Mouse (Mus musculus): Measurements from ENCODE around the gene Col9a1. TPM values are rescaled to one million over a fixed set of nuclear protein-coding genes. Genes with fewer than 3 reads are reported as not detected.

Col9a1 gene
- 106 and 144 TPM in 2 replicates for polyA plus RNA-seq (2015; fragmentation: Nextera tagmentation; extraction: Ambion mirVana)

GRCm38 (mm10) chr1:24177224-24177851 is at the start of gene Col9a1:
Col9a1 (plus strand) TSS chr1:24177610.
- H3K4me2 ChIP-seq = no peak within 1 kb of the TSS
- H3K36me3 ChIP-seq = no peaks in the 10 kb centered on the region
- H3K9me3 ChIP-seq = no peaks in the 10 kb centered on the region
- no peak for ATAC-seq (ENCODE audit: insufficient number of reproducible peaks, insufficient read depth, low FRiP score, low TSS enrichment, low read depth)
- WGBS = 74% methylated on average over 6 of the region's 6 CpGs
- peak within 1 kb of the TSS; percentile 33; the same call in 1 of the 2 replicates for H3K27ac ChIP-seq
- H3K27me3 ChIP-seq = no peaks in the 10 kb centered on the region
- H3K9ac ChIP-seq = no peak within 1 kb of the TSS
- no peaks in the 10 kb centered on the region for H3K4me1 ChIP-seq
- no peak within 1 kb of the TSS for H3K4me3 ChIP-seq

GRCm38 (mm10) chr1:24127866-24128265 is 49.5 kb upstream of the Col9a1 start:
- H3K4me1 ChIP-seq = no peaks in the 10 kb centered on the region
- ATAC-seq (ENCODE audit: insufficient number of reproducible peaks, insufficient read depth, low FRiP score, low TSS enrichment, low read depth) = no peak
- H3K4me3 ChIP-seq = no peak overlapping the region
- no peak overlapping the region for H3K4me2 ChIP-seq
- WGBS = 60% methylated on average over 6 of the region's 6 CpGs
- no peak overlapping the region for H3K27ac ChIP-seq
- H3K36me3 ChIP-seq = no peaks in the 10 kb centered on the region
- no peak overlapping the region for H3K9ac ChIP-seq
- no peaks in the 10 kb centered on the region for H3K9me3 ChIP-seq
- no peaks in the 10 kb centered on the region for H3K27me3 ChIP-seq

GRCm38 (mm10) chr1:24133853-24134252 is 43.6 kb upstream of the Col9a1 start:
- Histone ChIP-seq H3K4me1 (no peaks in the 10 kb centered on the region), H3K27me3 (no peaks in the 10 kb centered on the region), H3K9ac (no peak overlapping the region), H3K36me3 (no peaks in the 10 kb centered on the region), H3K4me3 (no peak overlapping the region), H3K9me3 (no peaks in the 10 kb centered on the region), H3K4me2 (0 out of 2 replicates have a peak overlapping the region, but pooled peaks have one; percentile 0), H3K27ac (no peak overlapping the region)
- 48% methylated on average over 19 of the region's 19 CpGs for WGBS
- ATAC-seq (ENCODE audit: insufficient number of reproducible peaks, insufficient read depth, low FRiP score, low TSS enrichment, low read depth) = no peak

GRCm38 (mm10) chr1:24134792-24135191 is 42.6 kb upstream of the Col9a1 start:
- H3K9ac ChIP-seq = no peak overlapping the region
- H3K4me3 ChIP-seq = no peak overlapping the region
- 0% methylated on average over 1 of the region's 1 CpGs for WGBS
- no peak for ATAC-seq (ENCODE audit: insufficient number of reproducible peaks, insufficient read depth, low FRiP score, low TSS enrichment, low read depth)
- no peaks in the 10 kb centered on the region for H3K27me3 ChIP-seq
- no peak overlapping the region for H3K27ac ChIP-seq
- H3K4me2 ChIP-seq = no peak overlapping the region
- no peaks in the 10 kb centered on the region for H3K36me3 ChIP-seq
- H3K9me3 ChIP-seq = no peaks in the 10 kb centered on the region
- H3K4me1 ChIP-seq = no peaks in the 10 kb centered on the region

- no peaks in the 10 kb centered on the region for H3K27me3 ChIP-seq
- ATAC-seq (ENCODE audit: insufficient number of reproducible peaks, insufficient read depth, low FRiP score, low TSS enrichment, low read depth) = no peak
- H3K4me1 ChIP-seq = no peaks in the 10 kb centered on the region
- no peak overlapping the region for H3K4me3 ChIP-seq
- H3K4me2 ChIP-seq = no peak overlapping the region
- no peaks in the 10 kb centered on the region for H3K36me3 ChIP-seq
- H3K9me3 ChIP-seq = no peaks in the 10 kb centered on the region
- H3K9ac ChIP-seq = no peak overlapping the region
- 5% methylated on average over 3 of the region's 3 CpGs for WGBS
- H3K27ac ChIP-seq = no peak overlapping the region
Observed at GRCm38 (mm10) chr1:24137133-24137532, 40.3 kb upstream of the Col9a1 start.

GRCm38 (mm10) chr1:24140555-24140954 is 36.9 kb upstream of the Col9a1 start:
- H3K9ac ChIP-seq = no peak overlapping the region
- 84% methylated on average over 6 of the region's 6 CpGs for WGBS
- H3K4me1 ChIP-seq = no peaks in the 10 kb centered on the region

GRCm38 (mm10) chr1:24143504-24143903 is 33.9 kb upstream of the Col9a1 start:
- Histone ChIP-seq H3K4me1 (no peaks in the 10 kb centered on the region), H3K36me3 (no peaks in the 10 kb centered on the region), H3K9me3 (no peaks in the 10 kb centered on the region), H3K27ac (no peak overlapping the region), H3K4me3 (no peak overlapping the region), H3K9ac (no peak overlapping the region), H3K4me2 (no peak overlapping the region), H3K27me3 (no peaks in the 10 kb centered on the region)
- ATAC-seq (ENCODE audit: insufficient number of reproducible peaks, insufficient read depth, low FRiP score, low TSS enrichment, low read depth) = no peak
- 78% methylated on average over 8 of the region's 8 CpGs for WGBS

More at GRCm38 (mm10) chr1:24140555-24140954, 36.9 kb upstream of the Col9a1 start:
- Histone ChIP-seq H3K36me3 (no peaks in the 10 kb centered on the region), H3K4me3 (no peak overlapping the region), H3K27me3 (no peaks in the 10 kb centered on the region), H3K9me3 (no peaks in the 10 kb centered on the region), H3K4me2 (no peak overlapping the region), H3K27ac (no peak overlapping the region)
- no peak for ATAC-seq (ENCODE audit: insufficient number of reproducible peaks, insufficient read depth, low FRiP score, low TSS enrichment, low read depth)

- Histone ChIP-seq H3K4me2 (no peak overlapping the region), H3K9ac (no peak overlapping the region), H3K27ac (no peak overlapping the region), H3K27me3 (no peaks in the 10 kb centered on the region), H3K4me1 (no peaks in the 10 kb centered on the region), H3K9me3 (no peaks in the 10 kb centered on the region; the same call in 1 of the 2 replicates), H3K36me3 (no peaks in the 10 kb centered on the region), H3K4me3 (no peak overlapping the region)
- no peak for ATAC-seq (ENCODE audit: insufficient number of reproducible peaks, insufficient read depth, low FRiP score, low TSS enrichment, low read depth)
- WGBS = 92% methylated on average over 5 of the region's 5 CpGs
Observed at GRCm38 (mm10) chr1:24157751-24158150, 19.7 kb upstream of the Col9a1 start.

GRCm38 (mm10) chr1:24169410-24169809 is 8.0 kb upstream of the Col9a1 start:
- 38% methylated on average over 6 of the region's 6 CpGs for WGBS
- ATAC-seq (ENCODE audit: insufficient number of reproducible peaks, insufficient read depth, low FRiP score, low TSS enrichment, low read depth) = no peak

GRCm38 (mm10) chr1:24171205-24171866 is 6.1 kb upstream of the Col9a1 start:
- H3K9ac ChIP-seq = no peak overlapping the region
- H3K4me2 ChIP-seq = no peak overlapping the region
- WGBS = 3% methylated on average over 4 of the region's 4 CpGs
- ATAC-seq (ENCODE audit: insufficient number of reproducible peaks, insufficient read depth, low FRiP score, low TSS enrichment, low read depth) = no peak
- no peaks in the 10 kb centered on the region for H3K9me3 ChIP-seq
- no peaks in the 10 kb centered on the region for H3K36me3 ChIP-seq
- H3K27me3 ChIP-seq = no peaks in the 10 kb centered on the region
- no peak overlapping the region for H3K27ac ChIP-seq
- H3K4me3 ChIP-seq = no peak overlapping the region
- H3K4me1 ChIP-seq = no peaks in the 10 kb centered on the region

More at GRCm38 (mm10) chr1:24169410-24169809, 8.0 kb upstream of the Col9a1 start:
- no peak overlapping the region for H3K4me3 ChIP-seq
- H3K36me3 ChIP-seq = no peaks in the 10 kb centered on the region
- H3K9me3 ChIP-seq = no peaks in the 10 kb centered on the region
- H3K4me2 ChIP-seq = no peak overlapping the region
- H3K27ac ChIP-seq = no peak overlapping the region
- no peaks in the 10 kb centered on the region for H3K4me1 ChIP-seq
- no peaks in the 10 kb centered on the region for H3K27me3 ChIP-seq
- H3K9ac ChIP-seq = no peak overlapping the region

- Histone ChIP-seq H3K9me3 (no peaks in the 10 kb centered on the region), H3K27ac (no peak overlapping the region), H3K4me3 (no peak overlapping the region), H3K4me1 (no peaks in the 10 kb centered on the region), H3K27me3 (no peaks in the 10 kb centered on the region), H3K9ac (no peak overlapping the region), H3K36me3 (no peaks in the 10 kb centered on the region), H3K4me2 (no peak overlapping the region)
- WGBS = 61% methylated on average over 1 of the region's 1 CpGs
- ATAC-seq (ENCODE audit: insufficient number of reproducible peaks, insufficient read depth, low FRiP score, low TSS enrichment, low read depth) = no peak; the same call in 1 of the 2 replicates
Observed at GRCm38 (mm10) chr1:24171898-24172297, 5.5 kb upstream of the Col9a1 start.

- Histone ChIP-seq H3K9me3 (no peaks in the 10 kb centered on the region), H3K36me3 (no peaks in the 10 kb centered on the region), H3K27ac (no peak overlapping the region), H3K27me3 (no peaks in the 10 kb centered on the region), H3K4me3 (no peak overlapping the region), H3K9ac (no peak overlapping the region), H3K4me1 (no peaks in the 10 kb centered on the region), H3K4me2 (no peak overlapping the region)
- no peak for ATAC-seq (ENCODE audit: insufficient number of reproducible peaks, insufficient read depth, low FRiP score, low TSS enrichment, low read depth)
- 58% methylated on average over 3 of the region's 3 CpGs for WGBS
Observed at GRCm38 (mm10) chr1:24172656-24173055, 4.8 kb upstream of the Col9a1 start.
